24 mouse cellular contexts compared by ENCODE assay signal in genomic region chr8:103078559-103078958, GRCm38 (mm10).
DNase-seq lines count a peak whose midpoint lies in the region; ATAC-seq lines count a peak whose summit lies in the region.
"Had no signal": no experiment of that assay in that cellular context is flagged by ENCODE, and none has a peak within 500 bp of the region (broad histone marks: within the 10 kb centered on the region; RNA-seq: fewer than 3 reads in every experiment).

No protein-coding gene starts in this region.

- H3K4me2 ChIP-seq in limb, embryonic 15.5 days: no peak overlapping the region
- no peak overlapping the region for H3K4me2 ChIP-seq in forebrain, embryonic 15.5 days (replicated peaks)
- H3K4me2 ChIP-seq: hindbrain, embryonic 14.5 days; lung, embryonic 15.5 days; neural tube, embryonic 13.5 days had no signal

- DNase-seq in embryo, embryonic 10 days (ENCODE audit: low spot score): peak; percentile 11
- no peak for DNase-seq in embryo, embryonic 9.5 days (ENCODE audit: extremely low spot score)
- DNase-seq in retina, postnatal 1 day: peak; percentile 6
- DNase-seq in retina, embryonic 14.5 days (ENCODE audit: low spot score): no peak
- peak; percentile 64 for DNase-seq in hindlimb bud, embryonic 11.5 days (ENCODE audit: extremely low spot score, low read depth, low spot score)
- DNase-seq in layer of hippocampus, adult 18-20 months (ENCODE audit: low spot score in 2 of 2): no peak
- DNase-seq: adrenal gland, adult 8-10 months; cerebellum, adult 2 months; cerebellum, postnatal 36 days; heart, postnatal 4 days; kidney, adult 8-10 months; kidney, postnatal 14 days; lung, postnatal 4 days; midbrain, embryonic 14.5 days; right cerebral cortex, adult 18-20 months; thymus, adult 18-20 months; thymus, postnatal 36 days had no signal

- WGBS in limb, embryonic 15.5 days: 12% methylated on average over 3 of the region's 3 CpGs
- WGBS in forebrain, embryonic 15.5 days: 19% methylated on average over 3 of the region's 3 CpGs

- no peaks in the 10 kb centered on the region for H3K27me3 ChIP-seq in limb, embryonic 15.5 days
- no peaks in the 10 kb centered on the region for H3K27me3 ChIP-seq in forebrain, embryonic 15.5 days
- H3K27me3 ChIP-seq: lung, embryonic 15.5 days; neural tube, embryonic 13.5 days had no signal

- H3K9me3 ChIP-seq in limb, embryonic 15.5 days: no peaks in the 10 kb centered on the region
- H3K9me3 ChIP-seq in forebrain, embryonic 15.5 days: no peaks in the 10 kb centered on the region
- H3K9me3 ChIP-seq: lung, embryonic 15.5 days; neural tube, embryonic 13.5 days had no signal

- H3K4me1 ChIP-seq in limb, embryonic 15.5 days: no peaks in the 10 kb centered on the region
- H3K4me1 ChIP-seq in forebrain, embryonic 15.5 days: no peaks in the 10 kb centered on the region
- H3K4me1 ChIP-seq: lung, embryonic 15.5 days; neural tube, embryonic 13.5 days had no signal

- no peak overlapping the region for H3K9ac ChIP-seq in limb, embryonic 15.5 days
- no peak overlapping the region for H3K9ac ChIP-seq in forebrain, embryonic 15.5 days (replicated peaks)
- H3K9ac ChIP-seq: hindbrain, embryonic 14.5 days; liver, embryonic 14.5 days; lung, embryonic 15.5 days; neural tube, embryonic 13.5 days had no signal

- no peak overlapping the region for H3K4me3 ChIP-seq in limb, embryonic 15.5 days
- no peak overlapping the region for H3K4me3 ChIP-seq in forebrain, embryonic 15.5 days
- H3K4me3 ChIP-seq: lung, embryonic 15.5 days; neural tube, embryonic 13.5 days had no signal

- 0 out of 2 replicates have a peak, but pooled peaks have one; percentile 40 for ATAC-seq in limb, embryonic 15.5 days (ENCODE audit: insufficient number of reproducible peaks, low FRiP score, low TSS enrichment, low read depth)
- no peak for ATAC-seq in forebrain, embryonic 15.5 days (replicated peaks)
- ATAC-seq: activated CD4-positive, CD25-positive, alpha-beta regulatory T cell, adult 4 months had no signal

- H3K36me3 ChIP-seq in limb, embryonic 15.5 days: no peaks in the 10 kb centered on the region
- H3K36me3 ChIP-seq in forebrain, embryonic 15.5 days: no peaks in the 10 kb centered on the region
- H3K36me3 ChIP-seq: lung, embryonic 15.5 days; neural tube, embryonic 13.5 days had no signal

- 0 out of 2 replicates have a peak overlapping the region, but pooled peaks have one; percentile 22 for H3K27ac ChIP-seq in limb, embryonic 15.5 days
- no peak overlapping the region for H3K27ac ChIP-seq in forebrain, embryonic 15.5 days (replicated peaks)
- H3K27ac ChIP-seq: hindbrain, embryonic 14.5 days; liver, embryonic 14.5 days; lung, embryonic 15.5 days; neural tube, embryonic 13.5 days had no signal

Comparison
In these comparisons a context has a peak if more than half of its experiments do, and no peak if none do; other contexts are left out.
1. DNase-seq: peak in embryo, embryonic 10 days (single experiment), retina, postnatal 1 day (single experiment) and hindlimb bud, embryonic 11.5 days (single experiment); none in embryo, embryonic 9.5 days (single experiment), retina, embryonic 14.5 days (single experiment) and layer of hippocampus, adult 18-20 months (0 of 2).